Mouse (Mus musculus) cerebellum, adult 2 months (tissue): ENCODE data around the gene Frmpd4. TPM values are rescaled to one million over a fixed set of nuclear protein-coding genes. Genes with fewer than 3 reads are reported as not detected.

Source experiments
- DNase-seq, 2 experiments: peaks; one replicate each; pipeline ENCODE4 v3.0.0; 2021
- H3K27ac ChIP-seq: fragments of 200-500 bp; 2 replicates; pipeline ENCODE4 v1.5.1; 2012; ENCODE audit warnings: low read length, control low read depth, inconsistent platforms; ENCODE audit not compliant: insufficient read depth
- H3K27me3 ChIP-seq: fragments of 200-500 bp; 2 replicates; pipeline ENCODE4 v1.6.1; 2012; ENCODE audit warnings: inconsistent platforms, mild to moderate bottlenecking, low read length, moderate library complexity; ENCODE audit not compliant: control insufficient read depth, insufficient read depth
- H3K4me1 ChIP-seq: fragments of 200-500 bp; 2 replicates; pipeline ENCODE4 v1.6.1; 2011; ENCODE audit warnings: low read length; ENCODE audit not compliant: control insufficient read depth, insufficient read depth
- H3K4me3 ChIP-seq: fragments of 200-500 bp; replicated peaks from 2 replicates; pipeline ENCODE3; 2011; ENCODE audit warnings: mild to moderate bottlenecking, low read depth, low read length, control low read depth; ENCODE audit not compliant: insufficient read depth
- CTCF ChIP-seq: fragments of 200-500 bp; IDR thresholded peaks from 2 replicates; pipeline ENCODE4 v1.5.1; 2011; ENCODE audit warnings: low read depth, mild to moderate bottlenecking, control low read depth, low read length, moderate library complexity, borderline replicate concordance; ENCODE audit not compliant: insufficient read depth
- POLR2A ChIP-seq: fragments of 200-500 bp; IDR thresholded peaks from 2 replicates; pipeline ENCODE4 v1.6.1; 2011; ENCODE audit warnings: low read length, control low read depth, borderline replicate concordance; ENCODE audit not compliant: insufficient read depth
- WGBS: fragments of 180-500 bp; shearing (Covaris S2); methylation state at CpG from one replicate; pipeline ENCODE4 v1.1.7; 2018; 5-methylcytosine and 5-hydroxymethylcytosine counted together
- polyA plus RNA-seq: library from polyadenylated mRNA; depleted of rRNA; stranded (reverse); fragments of >200 nt; gene quantifications from 2 replicates; pipeline ENCODE4 v1.2.3, GENCODE M21; 2012

The Frmpd4 gene
- polyA plus RNA-seq, 1 experiment: 14.2 TPM

DNA sequence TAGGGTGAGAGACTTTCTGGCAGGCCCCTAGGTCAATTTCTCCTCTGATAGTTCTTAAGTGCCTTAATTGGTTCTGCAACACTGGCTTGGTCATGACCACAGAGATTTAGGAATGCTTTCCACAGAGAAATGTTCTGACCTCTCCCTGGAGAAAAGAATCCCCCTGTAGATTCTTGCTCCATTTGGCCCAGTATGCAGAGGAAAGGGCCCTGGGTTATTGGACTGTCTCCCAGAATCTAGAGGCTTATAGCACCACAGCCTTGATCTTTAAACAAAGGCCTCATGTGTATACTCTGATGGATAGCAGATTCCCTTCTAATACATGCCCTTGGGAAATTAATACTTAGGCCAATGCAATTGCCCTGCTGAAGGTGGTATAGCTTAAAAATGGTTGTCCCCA lies 667.5 kb downstream of the Frmpd4 start:
- no peak for DNase-seq
- H3K27ac ChIP-seq: no peak overlapping the region
- H3K27me3 ChIP-seq: no peaks in the 10 kb centered on the region
- TF ChIP-seq CTCF: no peak
- no peak for TF ChIP-seq POLR2A
- no peaks in the 10 kb centered on the region for H3K4me1 ChIP-seq
- no peak overlapping the region for H3K4me3 ChIP-seq

- H3K4me1 ChIP-seq: no peaks in the 10 kb centered on the region
- no peak overlapping the region for H3K27ac ChIP-seq
- no peaks in the 10 kb centered on the region for H3K27me3 ChIP-seq
- no peak overlapping the region for H3K4me3 ChIP-seq
- no peak for DNase-seq
- TF ChIP-seq POLR2A (no peak), CTCF (no peak)
- WGBS: 43% methylated on average over 3 of the region's 3 CpGs
Observed at GRCm38 (mm10) chrX:167901046-167901445, 676.0 kb downstream of the Frmpd4 start.

- Histone ChIP-seq H3K4me3 (peak overlapping the region; percentile 15), H3K27me3 (no peaks in the 10 kb centered on the region), H3K27ac (no peak overlapping the region), H3K4me1 (no peaks in the 10 kb centered on the region)
- DNase-seq: peak in 1 of 2 experiments; percentile 1
- WGBS: 43% methylated on average over 5 of the region's 5 CpGs
- TF ChIP-seq CTCF: no peak
- no peak for TF ChIP-seq POLR2A
Observed at GRCm38 (mm10) chrX:167854821-167855220, 722.2 kb downstream of the Frmpd4 start.

DNA sequence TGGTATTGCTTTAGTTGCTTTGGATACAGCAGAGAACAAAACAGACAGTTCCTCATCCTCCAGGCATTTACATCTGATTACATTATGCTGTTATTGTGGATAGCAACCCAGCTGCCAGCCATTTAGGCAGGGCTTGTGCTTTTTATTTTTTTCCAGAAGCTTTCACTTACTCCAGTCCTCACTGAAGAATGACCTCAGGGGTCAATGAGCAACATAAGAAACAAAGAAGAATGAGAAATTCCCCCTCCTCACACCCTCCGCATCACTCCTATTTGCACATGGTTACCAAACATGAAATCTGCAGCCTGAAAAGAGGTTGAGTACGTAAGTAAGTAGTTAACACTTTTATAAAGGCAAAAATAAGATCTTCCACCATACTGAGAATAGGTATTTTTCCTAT lies 744.5 kb downstream of the Frmpd4 start:
- DNase-seq: no peak
- no peak overlapping the region for H3K27ac ChIP-seq
- WGBS: 62% methylated on average over 2 of the region's 2 CpGs
- no peak for TF ChIP-seq POLR2A
- no peak for TF ChIP-seq CTCF
- H3K4me1 ChIP-seq: no peaks in the 10 kb centered on the region
- H3K4me3 ChIP-seq: no peak overlapping the region
- H3K27me3 ChIP-seq: no peaks in the 10 kb centered on the region

GRCm38 (mm10) chrX:167828456-167828855 lies 748.6 kb downstream of the Frmpd4 start:
- TF ChIP-seq POLR2A (no peak), CTCF (no peak)
- H3K27ac ChIP-seq: no peak overlapping the region
- no peaks in the 10 kb centered on the region for H3K4me1 ChIP-seq
- H3K4me3 ChIP-seq: no peak overlapping the region
- H3K27me3 ChIP-seq: no peaks in the 10 kb centered on the region
- no peak for DNase-seq

DNA sequence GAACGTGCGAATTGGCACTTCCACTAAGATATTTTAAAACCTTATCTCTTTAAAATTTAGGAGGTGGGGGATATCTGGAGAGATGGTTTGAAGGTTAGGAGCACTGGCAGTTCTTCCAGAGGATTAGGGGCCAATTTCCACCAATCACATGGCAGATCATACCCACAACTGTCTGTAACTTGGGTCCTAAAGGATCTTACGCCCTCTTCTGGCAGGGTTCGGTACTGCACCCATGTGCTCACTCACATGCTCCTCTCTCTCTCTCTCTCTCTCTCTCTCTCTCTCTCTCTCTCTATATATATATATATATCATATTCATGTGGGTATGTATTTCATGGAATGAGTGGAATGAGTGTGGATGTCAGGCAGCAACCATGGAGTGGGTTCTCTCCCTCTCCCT lies 759.7 kb downstream of the Frmpd4 start:
- Histone ChIP-seq H3K4me3 (no peak overlapping the region), H3K27ac (no peak overlapping the region), H3K4me1 (no peaks in the 10 kb centered on the region), H3K27me3 (no peaks in the 10 kb centered on the region)
- TF ChIP-seq CTCF (no peak), POLR2A (no peak)
- 41% methylated on average over 4 of the region's 4 CpGs for WGBS
- DNase-seq: no peak

GRCm38 (mm10) chrX:167810120-167810519 lies 766.9 kb downstream of the Frmpd4 start:
- H3K27me3 ChIP-seq: no peaks in the 10 kb centered on the region
- WGBS: 85% methylated on average over 2 of the region's 2 CpGs
- no peaks in the 10 kb centered on the region for H3K4me1 ChIP-seq
- no peak overlapping the region for H3K27ac ChIP-seq
- no peak overlapping the region for H3K4me3 ChIP-seq
- TF ChIP-seq CTCF: no peak
- no peak for DNase-seq

DNA sequence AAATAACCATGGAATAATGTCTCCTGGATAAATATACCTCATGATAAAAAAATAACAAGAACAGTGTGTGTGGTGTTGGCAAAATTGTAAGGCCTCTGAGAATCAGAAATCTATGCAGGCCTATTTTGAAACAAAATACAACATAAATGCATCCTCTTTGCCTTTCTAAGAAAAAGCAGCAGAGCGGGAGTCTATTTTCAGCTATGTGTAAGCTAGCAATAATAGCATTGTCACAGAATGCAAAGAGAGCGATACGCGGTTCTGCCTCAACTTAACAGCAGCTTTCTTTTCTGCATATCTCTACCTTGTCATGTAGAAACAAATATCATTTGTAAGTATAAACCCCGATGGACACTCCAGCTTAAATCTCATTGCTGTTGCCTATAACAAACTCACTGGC lies 768.5 kb downstream of the Frmpd4 start:
- no peak for DNase-seq
- TF ChIP-seq POLR2A (no peak), CTCF (no peak)
- 95% methylated on average over 5 of the region's 5 CpGs for WGBS

More for the DNA sequence above, 768.5 kb downstream of the Frmpd4 start:
- no peaks in the 10 kb centered on the region for H3K27me3 ChIP-seq
- H3K4me1 ChIP-seq: no peaks in the 10 kb centered on the region
- no peak overlapping the region for H3K4me3 ChIP-seq
- H3K27ac ChIP-seq: no peak overlapping the region
